Mouse (Mus musculus) cerebral cortex, adult 2 months (tissue): Measurements from ENCODE around the gene Plac1.

ENCODE experiments used
- WGBS: fragments of 180-500 bp; shearing (Covaris S2); methylation state at CpG from one replicate; pipeline ENCODE4 v1.1.7; 2018; 5-methylcytosine and 5-hydroxymethylcytosine counted together

Gene Plac1

GRCm38 (mm10) chrX:53196392-53196791 lies 43.5 kb downstream of the Plac1 start:
- WGBS: 81% methylated on average over 5 of the region's 5 CpGs

- 92% methylated on average over 1 of the region's 1 CpGs for WGBS
Measured at GRCm38 (mm10) chrX:53188692-53189091, 51.2 kb downstream of the Plac1 start.

GRCm38 (mm10) chrX:53179801-53180200 lies 60.1 kb downstream of the Plac1 start:
- WGBS: 81% methylated on average over 3 of the region's 3 CpGs

GRCm38 (mm10) chrX:53176296-53176695 lies 63.6 kb downstream of the Plac1 start:
- 94% methylated on average over 5 of the region's 5 CpGs for WGBS

- WGBS: 76% methylated on average over 2 of the region's 2 CpGs
Measured at GRCm38 (mm10) chrX:53168623-53169022, 71.3 kb downstream of the Plac1 start.

- WGBS: 37% methylated on average over 4 of the region's 4 CpGs
Measured at GRCm38 (mm10) chrX:53166901-53167525, 72.9 kb downstream of the Plac1 start.

GRCm38 (mm10) chrX:53166251-53166900 lies 73.5 kb downstream of the Plac1 start:
- WGBS: 71% methylated on average over 15 of the region's 15 CpGs

DNA sequence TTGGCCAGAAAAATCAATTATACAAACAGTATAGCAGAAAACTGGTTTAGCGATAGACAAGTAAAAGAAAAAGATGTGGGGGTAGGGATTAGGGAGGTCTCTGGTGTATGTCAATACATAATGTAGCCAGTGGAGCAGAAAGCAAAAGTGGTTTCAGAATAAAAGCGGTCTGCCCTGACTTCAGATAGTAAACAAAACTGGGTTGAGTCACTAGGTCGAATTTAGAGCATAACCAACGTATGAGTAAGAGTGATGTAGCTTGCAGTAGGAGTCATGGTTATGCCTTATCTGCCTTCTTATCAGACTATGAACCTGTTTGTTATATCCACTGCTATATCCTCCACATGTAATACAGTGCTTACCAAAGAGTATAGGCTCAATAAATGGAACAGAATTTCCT lies 77.3 kb downstream of the Plac1 start:
- 70% methylated on average over 4 of the region's 4 CpGs for WGBS

DNA sequence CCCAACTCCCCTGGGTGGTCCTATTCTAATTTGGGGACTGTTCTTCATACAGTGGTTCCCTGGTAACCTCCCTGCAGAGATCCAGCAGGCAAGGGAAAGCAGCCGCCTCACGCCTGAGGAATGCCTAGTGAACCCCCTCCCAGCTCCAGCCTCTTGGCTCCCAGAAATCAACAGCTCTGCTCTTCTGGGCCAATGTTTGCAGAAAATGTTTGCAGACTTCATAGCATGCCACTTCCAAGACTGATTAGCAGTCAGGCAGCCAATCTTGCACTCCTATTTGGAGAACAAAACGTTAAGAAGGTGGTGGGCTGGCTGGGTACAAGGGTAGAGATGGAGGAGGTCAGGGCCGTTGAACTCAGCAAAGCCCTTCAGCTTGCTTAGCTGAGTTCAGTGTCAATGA lies 78.3 kb downstream of the Plac1 start:
- 52% methylated on average over 4 of the region's 4 CpGs for WGBS

- WGBS: 40% methylated on average over 5 of the region's 5 CpGs
Measured at GRCm38 (mm10) chrX:53161115-53161514, 78.8 kb downstream of the Plac1 start.

GRCm38 (mm10) chrX:53148039-53148438 lies 91.9 kb downstream of the Plac1 start:
- WGBS: 77% methylated on average over 2 of the region's 2 CpGs

DNA sequence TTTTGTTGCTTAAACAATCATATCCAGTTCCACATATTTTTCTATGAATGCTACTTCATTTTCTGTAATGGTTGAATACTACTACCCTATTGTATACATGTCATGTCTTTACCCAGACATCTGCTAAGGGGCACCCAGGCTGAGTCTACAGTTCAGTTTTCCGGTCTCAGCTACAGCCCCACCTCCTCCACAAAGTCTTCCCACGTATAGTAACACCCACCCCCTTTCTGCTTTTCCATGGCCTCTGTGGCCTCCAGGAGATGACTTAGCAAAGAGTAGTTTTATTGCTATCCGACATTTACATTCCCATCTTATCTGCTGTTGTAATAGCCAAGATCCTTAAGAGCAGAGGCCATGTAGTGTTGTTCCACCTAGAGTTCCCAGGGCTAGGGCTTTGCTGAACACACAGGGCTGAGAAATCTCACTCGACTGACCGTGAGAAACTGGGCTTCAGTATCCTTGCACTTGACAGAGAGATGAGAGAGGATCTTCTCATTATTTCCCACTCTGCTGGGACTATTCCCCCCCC lies 93.5 kb downstream of the Plac1 start:
- 91% methylated on average over 5 of the region's 5 CpGs for WGBS

GRCm38 (mm10) chrX:53139641-53140040 lies 100.3 kb downstream of the Plac1 start:
- 80% methylated on average over 2 of the region's 2 CpGs for WGBS

- 81% methylated on average over 2 of the region's 2 CpGs for WGBS
Measured at GRCm38 (mm10) chrX:53137066-53137465, 102.8 kb downstream of the Plac1 start.

- WGBS: 54% methylated on average over 2 of the region's 2 CpGs
Measured at GRCm38 (mm10) chrX:53129501-53129900, 110.4 kb downstream of the Plac1 start.

- 82% methylated on average over 6 of the region's 6 CpGs for WGBS
Measured at GRCm38 (mm10) chrX:53126492-53127033, 113.3 kb downstream of the Plac1 start.

GRCm38 (mm10) chrX:53125838-53126467 lies 114.0 kb downstream of the Plac1 start:
- WGBS: 61% methylated on average over 3 of the region's 3 CpGs

- WGBS: 80% methylated on average over 1 of the region's 1 CpGs
Measured at GRCm38 (mm10) chrX:53123562-53123961, 116.3 kb downstream of the Plac1 start.

- 28% methylated on average over 6 of the region's 6 CpGs for WGBS
Measured at GRCm38 (mm10) chrX:53118631-53119030, 121.3 kb downstream of the Plac1 start.

DNA sequence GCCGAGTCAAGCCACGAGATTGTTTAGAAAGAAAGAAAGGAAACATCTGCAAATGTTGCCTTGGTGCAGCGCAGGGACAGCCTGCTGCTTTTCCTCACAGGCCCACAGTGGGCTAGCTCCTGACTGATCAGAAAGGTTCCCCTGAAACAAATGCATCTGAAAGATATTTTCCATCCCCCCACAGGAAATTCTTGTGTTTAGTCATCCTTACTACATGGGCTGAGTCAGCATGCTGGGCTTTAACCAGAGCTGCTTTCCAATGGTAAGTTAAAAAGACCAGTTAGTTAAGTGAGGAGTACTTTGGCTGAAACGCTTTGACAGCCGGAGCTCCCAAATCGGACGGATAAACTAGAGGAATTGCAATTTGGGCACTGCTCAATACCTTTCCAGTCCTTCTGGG lies 124.9 kb downstream of the Plac1 start:
- 82% methylated on average over 7 of the region's 7 CpGs for WGBS

- 96% methylated on average over 4 of the region's 4 CpGs for WGBS
Measured at GRCm38 (mm10) chrX:53110142-53110541, 129.8 kb downstream of the Plac1 start.

GRCm38 (mm10) chrX:53107127-53107526 lies 132.8 kb downstream of the Plac1 start:
- 57% methylated on average over 2 of the region's 2 CpGs for WGBS

- WGBS: 51% methylated on average over 2 of the region's 2 CpGs
Measured at GRCm38 (mm10) chrX:53101165-53101564, 138.7 kb downstream of the Plac1 start.
